Mouse (Mus musculus): ENCODE data around the gene Hapln3. TPM values are rescaled to one million over a fixed set of nuclear protein-coding genes. Genes with fewer than 3 reads are reported as not detected.
A peak's percentile ranks its signal among the peaks of the same experiment; 100 is the strongest.

The Hapln3 gene
- not detected in 2 replicates for total RNA-seq (2014; fragmentation: Nextera tagmentation)
- total RNA-seq (2017): not detected in 2 replicates

GRCm38 (mm10) chr7:79130843-79131444 is at the start of gene Hapln3:
Gene Hapln3, minus strand, starts transcription at chr7:79131018.
- no peak for ATAC-seq (replicated peaks; ENCODE audit: low FRiP score, low TSS enrichment, poor library complexity, severe bottlenecking)

- no peak for ATAC-seq (replicated peaks; ENCODE audit: low FRiP score, low TSS enrichment, poor library complexity, severe bottlenecking)
Measured at GRCm38 (mm10) chr7:79173800-79174199, 43.0 kb upstream of the Hapln3 start.

- no peak for ATAC-seq (replicated peaks; ENCODE audit: low FRiP score, low TSS enrichment, poor library complexity, severe bottlenecking)
Measured at GRCm38 (mm10) chr7:79171782-79172181, 41.0 kb upstream of the Hapln3 start.

GRCm38 (mm10) chr7:79167006-79167562 is 36.3 kb upstream of the Hapln3 start:
- no peak for ATAC-seq (replicated peaks; ENCODE audit: low FRiP score, low TSS enrichment, poor library complexity, severe bottlenecking)

GRCm38 (mm10) chr7:79159406-79159805 is 28.6 kb upstream of the Hapln3 start:
- ATAC-seq (replicated peaks; ENCODE audit: low FRiP score, low TSS enrichment, poor library complexity, severe bottlenecking): no peak

GRCm38 (mm10) chr7:79149522-79149921 is 18.7 kb upstream of the Hapln3 start:
- 0 out of 2 replicates have a peak, but pooled peaks have one; percentile 8 for ATAC-seq (replicated peaks; ENCODE audit: low FRiP score, low TSS enrichment, poor library complexity, severe bottlenecking)

- ATAC-seq (replicated peaks; ENCODE audit: low FRiP score, low TSS enrichment, poor library complexity, severe bottlenecking): peak; percentile 92
Measured at GRCm38 (mm10) chr7:79148711-79149266, 18.0 kb upstream of the Hapln3 start, which contains the start of gene Mfge8. Gene Mfge8, minus strand, starts transcription at chr7:79149060.

GRCm38 (mm10) chr7:79147931-79148653 is 17.3 kb upstream of the Hapln3 start:
- no peak for ATAC-seq (replicated peaks; ENCODE audit: low FRiP score, low TSS enrichment, poor library complexity, severe bottlenecking)

- no peak for ATAC-seq (replicated peaks; ENCODE audit: low FRiP score, low TSS enrichment, poor library complexity, severe bottlenecking)
Measured at GRCm38 (mm10) chr7:79147011-79147837, 16.4 kb upstream of the Hapln3 start.

GRCm38 (mm10) chr7:79140897-79141296 is 10.1 kb upstream of the Hapln3 start:
- peak; percentile 71 for ATAC-seq (replicated peaks; ENCODE audit: low FRiP score, low TSS enrichment, poor library complexity, severe bottlenecking)

- no peak for ATAC-seq (replicated peaks; ENCODE audit: low FRiP score, low TSS enrichment, poor library complexity, severe bottlenecking)
Measured at GRCm38 (mm10) chr7:79139891-79140591, 9.2 kb upstream of the Hapln3 start.

- ATAC-seq (replicated peaks; ENCODE audit: low FRiP score, low TSS enrichment, poor library complexity, severe bottlenecking): no peak
Measured at GRCm38 (mm10) chr7:79139328-79139824, 8.6 kb upstream of the Hapln3 start.

GRCm38 (mm10) chr7:79133391-79133790 is 2.6 kb upstream of the Hapln3 start:
- ATAC-seq (replicated peaks; ENCODE audit: low FRiP score, low TSS enrichment, poor library complexity, severe bottlenecking): no peak

GRCm38 (mm10) chr7:79130385-79130784 is 433 bp downstream of the Hapln3 start:
- no peak for ATAC-seq (replicated peaks; ENCODE audit: low FRiP score, low TSS enrichment, poor library complexity, severe bottlenecking)

GRCm38 (mm10) chr7:79129883-79130282 is 935 bp downstream of the Hapln3 start:
- no peak for ATAC-seq (replicated peaks; ENCODE audit: low FRiP score, low TSS enrichment, poor library complexity, severe bottlenecking)

- ATAC-seq (replicated peaks; ENCODE audit: low FRiP score, low TSS enrichment, poor library complexity, severe bottlenecking): no peak
Measured at GRCm38 (mm10) chr7:79123465-79123864, 7.4 kb downstream of the Hapln3 start.

GRCm38 (mm10) chr7:79113848-79114247 is 17.0 kb downstream of the Hapln3 start:
- ATAC-seq (replicated peaks; ENCODE audit: low FRiP score, low TSS enrichment, poor library complexity, severe bottlenecking): no peak

- ATAC-seq (replicated peaks; ENCODE audit: low FRiP score, low TSS enrichment, poor library complexity, severe bottlenecking): no peak
Measured at GRCm38 (mm10) chr7:79096492-79096891, 34.3 kb downstream of the Hapln3 start.

- no peak for ATAC-seq (replicated peaks; ENCODE audit: low FRiP score, low TSS enrichment, poor library complexity, severe bottlenecking)
Measured at GRCm38 (mm10) chr7:79089111-79089510, 41.7 kb downstream of the Hapln3 start.
